Mouse (Mus musculus): ENCODE results near the gene Nelfa. TPM values are rescaled to one million over a fixed set of nuclear protein-coding genes. Genes with fewer than 3 reads are reported as not detected.

Gene Nelfa
- polyA plus RNA-seq, 1 experiment = 30.8 TPM

- TF ChIP-seq POLR2A (IDR thresholded peaks at IDR 0.05; ENCODE audit: low read depth, low read length) (no peak), CTCF (IDR thresholded peaks at IDR 0.05; ENCODE audit: extremely low read depth, insufficient read length, insufficient replicate concordance, low read depth, low read length) (no peak)
- Histone ChIP-seq H3K27me3 (ENCODE audit: control insufficient read depth, insufficient read depth, low read length) (no peaks in the 10 kb centered on the region), H3K4me3 (ENCODE audit: low read depth, low read length) (no peak overlapping the region), H3K36me3 (ENCODE audit: control insufficient read depth, insufficient read depth, low read length) (peaks cover 40% of the 10 kb centered on the region), H3K4me1 (ENCODE audit: control insufficient read depth, insufficient read depth, insufficient read length, low read length) (no peaks in the 10 kb centered on the region), H3K27ac (ENCODE audit: insufficient read depth, low read depth, low read length) (no peak overlapping the region)
These were observed 78.5 kb downstream of the Nelfa start for GRCm38 (mm10) chr5:33857693-33858092.

- Histone ChIP-seq H3K4me3 (ENCODE audit: low read depth, low read length) (no peak overlapping the region), H3K27ac (ENCODE audit: insufficient read depth, low read depth, low read length) (no peak overlapping the region), H3K4me1 (ENCODE audit: control insufficient read depth, insufficient read depth, insufficient read length, low read length) (no peaks in the 10 kb centered on the region), H3K36me3 (ENCODE audit: control insufficient read depth, insufficient read depth, low read length) (peaks cover 25% of the 10 kb centered on the region), H3K27me3 (ENCODE audit: control insufficient read depth, insufficient read depth, low read length) (no peaks in the 10 kb centered on the region)
- TF ChIP-seq CTCF (IDR thresholded peaks at IDR 0.05; ENCODE audit: extremely low read depth, insufficient read length, insufficient replicate concordance, low read depth, low read length) = no peak
- TF ChIP-seq POLR2A (IDR thresholded peaks at IDR 0.05; ENCODE audit: low read depth, low read length) = no peak
- 79% methylated on average over 2 of the region's 2 CpGs for WGBS
These were observed 82.2 kb downstream of the Nelfa start for GRCm38 (mm10) chr5:33854019-33854418.

DNA sequence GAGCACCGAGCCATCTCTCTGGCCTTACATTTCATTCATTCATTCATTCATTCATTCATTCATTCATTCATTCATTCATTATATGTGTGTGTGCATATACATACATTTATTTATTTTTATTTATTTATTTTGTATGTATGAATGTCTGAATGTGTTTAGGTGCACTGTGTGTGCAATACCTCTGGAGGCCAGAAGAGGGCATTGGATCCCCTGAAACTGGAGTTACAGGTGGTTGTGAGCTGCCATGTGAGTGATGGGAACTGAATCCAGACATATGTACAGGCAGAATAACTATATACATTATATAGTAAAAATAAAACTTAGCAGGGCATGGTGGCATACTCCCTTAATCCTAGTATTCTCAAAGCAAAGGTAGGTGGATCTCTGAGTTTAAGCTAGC lies 83.1 kb downstream of the Nelfa start:
- Histone ChIP-seq H3K4me3 (ENCODE audit: low read depth, low read length) (no peak overlapping the region), H3K27ac (ENCODE audit: insufficient read depth, low read depth, low read length) (no peak overlapping the region), H3K27me3 (ENCODE audit: control insufficient read depth, insufficient read depth, low read length) (no peaks in the 10 kb centered on the region), H3K36me3 (ENCODE audit: control insufficient read depth, insufficient read depth, low read length) (peaks cover 24% of the 10 kb centered on the region), H3K4me1 (ENCODE audit: control insufficient read depth, insufficient read depth, insufficient read length, low read length) (no peaks in the 10 kb centered on the region)
- TF ChIP-seq CTCF (IDR thresholded peaks at IDR 0.05; ENCODE audit: extremely low read depth, insufficient read length, insufficient replicate concordance, low read depth, low read length) = no peak
- WGBS = 94% methylated on average over 1 of the region's 1 CpGs

DNA sequence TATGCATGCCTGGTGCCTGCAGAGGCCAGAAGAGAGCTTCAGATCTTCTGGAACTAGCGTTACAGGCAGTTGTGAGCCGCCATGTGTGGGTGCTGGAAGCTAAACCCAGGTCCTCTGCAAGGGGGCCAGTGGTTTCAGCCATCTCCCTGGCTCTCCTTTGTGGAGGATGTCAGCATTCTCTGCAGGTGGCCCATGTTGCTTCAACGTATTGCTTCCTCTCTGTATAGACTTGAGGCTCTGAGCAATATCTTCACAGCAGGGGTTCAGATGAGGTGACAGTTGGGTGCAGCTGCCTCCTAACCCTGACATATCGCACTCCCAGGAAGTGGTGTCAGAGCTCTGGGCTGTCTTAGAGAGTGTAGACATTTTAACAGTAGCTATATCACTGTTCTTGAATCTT lies 84.7 kb downstream of the Nelfa start:
- TF ChIP-seq POLR2A (IDR thresholded peaks at IDR 0.05; ENCODE audit: low read depth, low read length) (no peak), CTCF (IDR thresholded peaks at IDR 0.05; ENCODE audit: extremely low read depth, insufficient read length, insufficient replicate concordance, low read depth, low read length) (no peak)
- H3K27me3 ChIP-seq (ENCODE audit: control insufficient read depth, insufficient read depth, low read length) = no peaks in the 10 kb centered on the region
- no peak overlapping the region for H3K27ac ChIP-seq (ENCODE audit: insufficient read depth, low read depth, low read length)
- WGBS = 93% methylated on average over 4 of the region's 4 CpGs
- H3K4me3 ChIP-seq (ENCODE audit: low read depth, low read length) = no peak overlapping the region
- peaks cover 21% of the 10 kb centered on the region for H3K36me3 ChIP-seq (ENCODE audit: control insufficient read depth, insufficient read depth, low read length)
- no peaks in the 10 kb centered on the region for H3K4me1 ChIP-seq (ENCODE audit: control insufficient read depth, insufficient read depth, insufficient read length, low read length)

Other genes with a start within 250 kb of the Nelfa start
- gene Fgfr3, start 214.7 kb downstream of the Nelfa start, polyA plus RNA-seq (2012; rRNA removed) = 18.7 and 35.2 TPM in 2 replicates
- gene Letm1, start 153.6 kb downstream of the Nelfa start, polyA plus RNA-seq (2012; rRNA removed) = 64.4 and 127 TPM in 2 replicates
- 1.8 and 5.8 TPM in 2 replicates for gene Nsd2, start 115.7 kb downstream of the Nelfa start, polyA plus RNA-seq (2012; rRNA removed)
- gene Gm1673, start 47.0 kb upstream of the Nelfa start, polyA plus RNA-seq (2012; rRNA removed) = 6.9 and 9.8 TPM in 2 replicates
- 0.32 and 0.34 TPM in 2 replicates for gene Nat8l, start 59.6 kb upstream of the Nelfa start, polyA plus RNA-seq (2012; rRNA removed)
- gene Poln, start 233.0 kb upstream of the Nelfa start, polyA plus RNA-seq (2012; rRNA removed) = not detected in 2 replicates
- gene Haus3, start 233.1 kb upstream of the Nelfa start, polyA plus RNA-seq (2012; rRNA removed) = 0.09 TPM in 1 of 2 replicates, not detected in the other